Mouse (Mus musculus): ENCODE data around the gene Wdfy1.
A peak's percentile ranks its signal among the peaks of the same experiment; 100 is the strongest.

The Wdfy1 gene

DNA sequence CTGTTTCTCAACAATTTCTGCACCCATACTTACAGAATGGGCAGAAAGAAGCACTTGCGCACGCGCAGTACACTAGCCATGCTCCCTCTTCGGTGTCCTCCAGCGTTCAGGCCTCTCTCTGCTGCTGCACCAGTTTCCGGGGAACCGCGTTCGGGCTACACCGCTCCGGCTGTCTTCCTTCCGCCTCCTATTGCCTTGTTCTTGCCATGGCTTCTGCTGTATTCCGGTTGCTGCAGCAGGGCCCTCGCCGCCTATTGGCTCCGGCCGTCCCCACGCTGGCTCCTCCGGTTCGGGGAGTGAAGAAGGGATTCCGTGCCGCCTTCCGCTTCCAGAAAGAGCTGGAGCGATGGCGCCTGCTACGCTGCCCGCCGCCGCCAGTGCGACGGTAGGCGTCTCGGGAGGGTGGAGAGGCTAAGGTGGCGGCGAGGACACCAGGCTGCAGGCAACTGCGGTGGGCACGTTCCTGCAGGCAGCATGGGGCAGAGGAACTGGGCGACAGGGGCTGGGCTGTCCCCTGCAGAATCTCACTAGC, at the start of gene Wdfy1, which contains the start of gene Mrpl44:
TSS of gene Wdfy1 (minus strand) at position 217 of the 532 bp plus-strand sequence.
TSS of gene Mrpl44 (plus strand) at position 92 of the 532 bp plus-strand sequence.
- DNase-seq = peak; percentile 99

DNA sequence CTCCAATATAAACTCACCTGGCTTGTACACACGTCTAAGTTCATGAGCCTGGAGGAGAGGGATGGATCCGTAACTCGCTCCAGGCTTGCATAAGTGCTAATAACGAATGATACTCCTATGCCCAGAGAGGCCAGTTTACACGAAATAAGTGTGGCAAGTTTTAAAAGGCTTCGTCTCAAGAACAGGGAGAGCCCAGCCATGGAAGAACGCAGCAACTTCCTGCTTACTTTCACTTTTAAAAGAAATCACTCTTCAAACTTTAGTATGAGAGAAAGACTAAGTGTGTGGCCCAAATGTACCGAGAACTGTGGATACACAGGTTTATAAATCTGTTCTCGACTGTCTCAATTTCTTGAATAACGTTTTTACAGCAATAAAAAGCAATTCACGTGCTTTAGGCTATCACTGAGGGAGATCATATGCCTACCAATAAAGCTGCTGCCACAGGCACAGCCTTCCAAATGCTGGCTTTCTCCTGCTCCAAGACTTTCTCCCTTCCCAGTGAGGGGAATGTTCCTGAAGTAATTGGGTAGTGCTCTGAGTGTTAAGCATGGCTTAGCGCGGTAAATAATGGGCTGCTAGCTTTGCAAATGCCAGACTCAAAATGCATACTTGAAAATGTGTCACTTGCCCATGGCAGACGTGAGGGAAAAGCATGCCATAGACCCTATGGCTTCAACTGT, 48.1 kb upstream of the Wdfy1 start:
- no peak for DNase-seq

- peak; percentile 54 for DNase-seq
Measured at GRCm38 (mm10) chr1:79822806-79823525, 47.0 kb upstream of the Wdfy1 start.

DNA sequence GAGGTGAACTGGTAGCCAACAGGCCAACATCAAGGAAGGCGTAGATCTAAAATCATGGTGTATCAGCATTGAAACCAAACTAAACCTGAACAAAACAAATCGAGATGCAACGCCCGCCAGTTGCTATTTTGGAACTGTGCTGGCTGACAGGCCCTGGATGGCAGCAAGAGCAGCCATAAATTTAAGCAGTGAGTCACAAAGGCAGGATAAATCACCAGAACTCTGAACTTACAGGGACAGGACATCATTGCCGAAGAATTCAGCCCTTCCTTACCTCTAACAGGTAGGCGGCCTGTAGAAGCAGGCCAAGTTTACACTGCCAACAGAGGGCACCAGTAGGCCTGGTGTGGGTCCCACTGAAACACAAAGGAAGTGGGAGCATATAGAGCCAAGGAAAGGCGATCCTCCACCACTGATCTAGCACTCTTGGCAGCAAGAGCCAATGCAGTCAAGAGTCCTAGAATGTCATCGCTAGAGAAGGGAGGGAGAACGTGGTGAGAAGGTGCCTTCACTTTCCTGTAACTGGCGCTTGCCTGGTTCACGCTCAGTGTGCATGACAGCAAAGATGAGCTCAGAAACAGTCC, 43.4 kb upstream of the Wdfy1 start:
- DNase-seq = no peak

GRCm38 (mm10) chr1:79815446-79815845, 39.5 kb upstream of the Wdfy1 start:
- DNase-seq = peak; percentile 52

DNA sequence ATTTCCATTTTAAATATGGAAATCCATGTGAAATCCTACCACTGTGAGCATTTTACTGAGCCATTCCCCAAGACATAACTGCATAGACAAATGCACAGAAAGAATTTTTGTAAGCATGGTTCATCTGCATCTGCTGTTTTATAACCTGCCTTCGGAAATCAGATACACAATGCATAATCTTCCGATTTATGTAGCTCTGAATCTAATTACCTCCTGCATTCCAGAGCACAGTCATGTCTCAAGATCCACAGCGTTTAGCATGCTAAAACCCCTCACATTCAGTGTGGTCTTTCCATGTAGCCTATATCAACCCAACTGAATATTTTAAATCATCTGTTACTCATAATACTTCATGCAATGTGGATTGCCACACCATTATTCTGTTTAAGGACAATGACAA, 33.5 kb upstream of the Wdfy1 start:
- no peak for DNase-seq

GRCm38 (mm10) chr1:79806865-79807264, 30.9 kb upstream of the Wdfy1 start:
- no peak for DNase-seq

GRCm38 (mm10) chr1:79803614-79804013, 27.7 kb upstream of the Wdfy1 start:
- DNase-seq = no peak

- DNase-seq = no peak
Measured at GRCm38 (mm10) chr1:79802858-79803427, 27.0 kb upstream of the Wdfy1 start.

GRCm38 (mm10) chr1:79797084-79797483, 21.1 kb upstream of the Wdfy1 start:
- no peak for DNase-seq

- no peak for DNase-seq
Measured at GRCm38 (mm10) chr1:79786267-79786927, 10.5 kb upstream of the Wdfy1 start.

DNA sequence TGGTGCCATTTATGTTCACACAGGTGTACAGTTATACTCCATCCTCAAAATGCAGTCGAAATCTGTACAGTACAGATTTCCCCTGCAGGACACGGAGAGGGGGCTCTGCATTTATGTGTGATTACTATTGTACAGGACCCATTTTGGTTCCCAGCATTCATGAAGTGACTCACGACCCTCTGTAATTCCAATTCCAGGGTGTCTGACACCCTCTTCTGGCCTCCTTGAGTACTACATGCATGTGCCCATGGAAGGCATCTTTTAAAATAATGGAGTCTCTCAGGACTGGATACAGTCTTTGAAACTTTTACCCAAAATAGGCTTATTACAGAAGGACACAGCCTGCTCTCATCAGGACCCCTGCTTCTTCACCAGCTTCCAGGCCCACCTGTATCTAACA, 6.5 kb upstream of the Wdfy1 start:
- DNase-seq = no peak

DNA sequence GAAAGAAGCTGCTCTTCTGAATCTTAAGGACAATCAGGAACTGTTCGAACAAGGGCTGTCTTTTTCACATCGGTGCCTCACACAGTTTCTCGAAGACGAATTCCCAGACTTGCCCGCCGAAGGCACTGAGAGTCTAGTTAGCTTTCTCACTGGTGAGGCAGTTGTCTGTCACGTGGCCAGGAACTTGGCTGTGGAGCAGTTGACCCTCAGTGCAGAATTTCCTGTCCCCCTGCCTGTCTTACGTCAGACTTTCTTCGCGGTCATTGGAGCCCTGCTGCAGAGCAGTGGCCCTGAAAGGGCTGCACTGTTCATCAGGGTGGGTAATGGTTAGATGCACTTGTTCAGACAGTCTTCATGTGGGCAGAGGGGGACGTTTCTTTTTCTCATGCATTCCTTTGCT, 2.1 kb upstream of the Wdfy1 start:
- no peak for DNase-seq

DNA sequence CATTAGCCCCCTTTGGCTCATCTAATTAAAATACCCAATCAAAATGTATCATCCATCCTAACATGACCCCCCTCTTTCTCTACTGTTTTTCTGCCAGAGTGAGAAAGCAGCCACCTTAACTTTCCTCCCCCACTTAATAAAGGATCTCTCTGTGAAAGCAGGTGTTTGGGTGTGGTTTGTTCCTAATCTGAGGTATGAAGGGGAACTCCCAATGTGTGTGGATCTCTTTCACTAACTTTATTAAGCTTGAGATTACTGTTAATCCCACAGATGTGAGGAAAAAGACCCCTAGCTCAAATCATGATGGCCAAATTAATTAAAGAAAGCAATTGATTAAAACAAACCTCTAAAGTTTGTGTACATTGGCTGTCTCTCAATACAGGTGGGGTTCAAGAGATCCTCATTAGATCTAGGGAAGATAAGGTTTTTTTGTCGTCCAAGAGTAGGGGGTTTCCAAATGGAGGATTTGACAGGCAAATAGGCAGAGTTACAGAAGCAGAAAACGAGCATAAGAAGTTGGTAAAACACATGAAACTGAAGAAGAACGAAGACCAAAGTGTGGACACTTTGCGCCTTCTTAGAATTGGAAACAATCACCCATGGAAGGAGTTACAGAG, 1.7 kb downstream of the Wdfy1 start:
- DNase-seq = no peak

- DNase-seq = no peak
Measured at GRCm38 (mm10) chr1:79768231-79768630, 7.7 kb downstream of the Wdfy1 start.

DNA sequence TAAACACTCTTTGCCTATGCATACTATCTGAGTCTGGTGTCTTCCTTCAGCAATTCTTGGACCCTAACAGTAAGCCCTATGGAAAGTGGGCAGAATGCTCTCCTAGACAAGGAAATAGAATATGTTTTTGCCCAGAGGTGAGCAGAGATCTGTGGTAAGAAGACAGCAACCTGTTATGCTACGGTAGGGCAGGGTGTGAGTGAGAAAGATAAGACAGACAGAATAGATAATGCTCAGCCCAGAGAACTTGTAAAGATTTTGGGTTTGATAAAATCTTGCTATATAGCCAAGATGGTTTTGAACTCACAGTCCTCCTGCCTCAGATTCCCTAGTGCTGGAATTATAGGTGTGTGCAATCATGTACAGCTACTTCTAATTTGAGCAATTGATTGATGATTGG, 11.5 kb downstream of the Wdfy1 start:
- no peak for DNase-seq

GRCm38 (mm10) chr1:79764031-79764430, 11.9 kb downstream of the Wdfy1 start:
- no peak for DNase-seq

DNA sequence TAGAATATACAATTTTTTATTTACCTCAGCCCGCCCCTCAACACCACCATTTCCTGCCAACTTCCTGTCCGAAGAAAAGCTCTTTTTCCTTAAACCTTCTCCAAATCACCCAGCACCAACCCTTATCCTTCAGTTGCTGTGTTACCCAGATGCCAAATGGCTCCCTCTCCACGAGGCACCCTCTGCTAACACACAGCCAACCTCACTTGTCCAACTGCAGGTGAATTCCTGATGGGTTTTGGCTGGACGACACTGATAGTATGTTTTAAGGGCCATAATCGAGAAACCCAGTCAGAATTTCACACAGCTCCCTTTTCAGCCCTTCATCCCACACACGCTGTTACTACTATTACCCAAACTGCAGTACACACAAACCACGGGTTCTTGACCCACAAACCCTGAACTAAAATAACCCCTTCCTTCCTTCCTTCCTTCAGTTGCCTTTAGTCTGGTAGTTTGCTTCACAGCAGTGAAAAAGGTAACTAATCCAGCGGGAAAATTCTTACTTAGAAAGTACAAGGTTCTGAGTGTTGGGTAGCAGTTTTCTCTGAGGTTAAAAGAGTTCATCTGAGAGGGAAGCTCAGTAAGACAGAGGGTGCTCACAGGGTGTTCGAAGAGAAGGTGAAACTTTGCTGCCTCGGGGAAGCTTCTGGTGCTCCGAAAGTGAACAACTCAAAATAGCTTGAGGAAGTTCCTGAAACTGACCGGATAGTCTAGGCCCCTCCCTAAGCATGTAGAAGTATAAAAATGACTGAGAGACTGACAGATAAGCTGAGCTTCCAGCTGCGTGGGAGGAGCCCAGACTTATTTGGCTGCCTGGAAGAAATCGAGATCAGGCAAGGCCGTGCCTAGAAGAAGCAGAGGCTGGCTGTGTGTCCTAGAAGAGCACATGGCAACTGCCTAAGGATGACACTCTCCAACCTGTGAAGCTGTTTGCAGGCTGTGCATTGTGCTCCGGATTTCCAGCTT, 13.4 kb downstream of the Wdfy1 start:
- DNase-seq = no peak

DNA sequence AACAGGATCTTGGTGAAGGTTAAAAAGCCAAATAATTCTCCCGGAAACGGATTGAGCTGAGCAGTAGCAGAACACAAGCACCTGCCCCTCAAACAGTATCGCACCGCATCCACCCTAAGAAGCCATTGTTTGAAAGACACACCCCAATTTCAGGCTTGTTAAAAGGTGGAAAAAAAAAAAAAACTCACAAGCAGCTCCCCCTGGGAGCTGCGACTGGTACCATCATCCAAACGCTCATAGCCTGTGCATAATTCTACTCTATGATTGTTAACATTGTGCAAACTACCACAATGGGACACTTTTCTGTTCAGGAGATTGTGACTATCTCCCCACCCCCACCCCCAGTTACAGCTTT, 14.0 kb downstream of the Wdfy1 start:
- no peak for DNase-seq

GRCm38 (mm10) chr1:79761106-79761916, 14.6 kb downstream of the Wdfy1 start:
- DNase-seq = peak; percentile 81

All from kidney, adult 9 months (tissue).